Mouse (Mus musculus): ENCODE results near the gene Gm14288.
"Not testable (repeated sequence)": the region's sequence is repeated elsewhere in the genome, so short reads cannot be mapped to it uniquely, and the experiment has no call there.

Gm14288 gene

GRCm38 (mm10) chr2:175800993-175801392 is at the start of gene Gm14288:
Gene Gm14288 (minus strand): TSS chr2:175801093.
- DNase-seq (ENCODE audit: low read depth, low spot score): not testable (repeated sequence)

- not testable (repeated sequence) for DNase-seq (ENCODE audit: low read depth, low spot score)
Measured at GRCm38 (mm10) chr2:175741237-175741636, 59.7 kb downstream of the Gm14288 start, which contains the start of gene Gm2007. Gene Gm2007 (plus strand): TSS chr2:175741537.
